Mouse (Mus musculus) embryonic facial prominence, embryonic 11.5 days (tissue): Measurements from ENCODE around the gene Gnaz. TPM values are rescaled to one million over a fixed set of nuclear protein-coding genes. Genes with fewer than 3 reads are reported as not detected.

Experiments
- ATAC-seq: fragments of 200-750 bp; cut with Nextera tagmentation; replicated peaks from 2 replicates; pipeline ENCODE4 v1.8.0; 2017; ENCODE audit warnings: low read depth; ENCODE audit not compliant: insufficient number of reproducible peaks, low FRiP score, low TSS enrichment
- DNase-seq: peaks from one replicate; pipeline ENCODE4 v3.0.0-alpha.2; 2015; ENCODE audit warnings: low spot score
- H3K27ac ChIP-seq: fragments of 300-500 bp; sonication (generic); replicated peaks from 2 replicates; pipeline ENCODE4 v1.5.1; 2014; ENCODE audit warnings: mild to moderate bottlenecking, low read depth, low read length, control low read depth
- H3K27me3 ChIP-seq: fragments of 300-500 bp; sonication (generic); 2 replicates; pipeline ENCODE4 v1.6.1; 2014; ENCODE audit warnings: mild to moderate bottlenecking, low read length, moderate library complexity, mixed read lengths; ENCODE audit not compliant: control insufficient read depth, insufficient read depth
- H3K36me3 ChIP-seq: fragments of 300-500 bp; sonication (generic); replicated peaks from 2 replicates; pipeline ENCODE4 v1.6.1; 2014; ENCODE audit warnings: low read depth, mild to moderate bottlenecking, low read length, moderate library complexity, mixed read lengths; ENCODE audit not compliant: control insufficient read depth, insufficient read depth
- H3K4me1 ChIP-seq: fragments of 300-500 bp; sonication (generic); 2 replicates; pipeline ENCODE4 v1.6.1; 2014; ENCODE audit warnings: low read length, mixed read lengths; ENCODE audit not compliant: control insufficient read depth, insufficient read depth
- H3K4me2 ChIP-seq: fragments of 300-500 bp; sonication (generic); 2 replicates; pipeline ENCODE4 v1.6.1; 2014; ENCODE audit warnings: low read depth, mild to moderate bottlenecking, control low read depth, low read length, moderate library complexity
- H3K4me3 ChIP-seq: fragments of 300-500 bp; sonication (generic); 2 replicates; pipeline ENCODE4 v1.5.1; 2014; ENCODE audit warnings: low read depth, low read length, control low read depth
- H3K9ac ChIP-seq: fragments of 300-500 bp; sonication (generic); replicated peaks from 2 replicates; pipeline ENCODE4 v1.6.1; 2014; ENCODE audit warnings: mild to moderate bottlenecking, control low read depth, low read length
- H3K9me3 ChIP-seq: fragments of 300-500 bp; sonication (generic); replicated peaks from 2 replicates; pipeline ENCODE4 v1.6.1; 2016; ENCODE audit warnings: mild to moderate bottlenecking, low read length, inconsistent platforms, mixed read lengths; ENCODE audit not compliant: control insufficient read depth
- WGBS: fragments of 180-500 bp; shearing (Covaris S2); extraction: QIAGEN DNeasy Blood & Tissue Kit; methylation state at CpG from one replicate; pipeline ENCODE4 v1.1.7; 2014; 5-methylcytosine and 5-hydroxymethylcytosine counted together
- polyA plus RNA-seq: library from polyadenylated mRNA; unstranded; fragments of >200 nt; fragmentation: Nextera tagmentation; extraction: Ambion mirVana; gene quantifications from 2 replicates; pipeline ENCODE4 v1.2.1, GENCODE M21; 2014

The Gnaz gene
- polyA plus RNA-seq, 1 experiment from 2014 or later: 4.7 TPM

GRCm38 (mm10) chr10:75020271-75020670 is 53.3 kb downstream of the Gnaz start:
- no peaks in the 10 kb centered on the region for H3K4me1 ChIP-seq
- H3K4me2 ChIP-seq: no peak overlapping the region
- no peak overlapping the region for H3K27ac ChIP-seq
- H3K4me3 ChIP-seq: no peak overlapping the region
- H3K9ac ChIP-seq: no peak overlapping the region
- WGBS: 86% methylated on average over 2 of the region's 2 CpGs
- H3K9me3 ChIP-seq: no peaks in the 10 kb centered on the region
- H3K36me3 ChIP-seq: no peaks in the 10 kb centered on the region
- no peaks in the 10 kb centered on the region for H3K27me3 ChIP-seq
- ATAC-seq: no peak
- DNase-seq: no peak

DNA sequence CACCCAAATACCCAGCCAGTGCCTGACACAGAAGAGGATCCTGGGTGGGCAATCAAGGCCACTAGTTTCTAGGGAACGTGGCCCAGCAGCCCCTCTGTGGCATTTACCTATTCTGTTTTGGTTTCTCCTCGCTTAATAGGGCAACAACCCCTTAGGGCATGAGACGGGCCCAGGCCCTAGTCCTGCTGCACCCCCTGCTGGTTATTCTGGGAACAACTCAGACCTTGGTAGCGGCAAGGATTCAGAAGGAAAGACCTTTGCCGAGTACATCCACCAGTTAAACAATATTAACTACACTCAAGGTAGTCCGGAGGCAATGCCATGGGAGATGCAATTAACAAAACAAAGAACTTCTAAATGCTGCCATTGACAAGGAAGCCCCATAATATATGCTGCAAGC is 54.2 kb downstream of the Gnaz start:
- H3K4me3 ChIP-seq: no peak overlapping the region
- H3K4me1 ChIP-seq: no peaks in the 10 kb centered on the region
- H3K4me2 ChIP-seq: no peak overlapping the region
- no peak overlapping the region for H3K27ac ChIP-seq
- H3K9me3 ChIP-seq: no peaks in the 10 kb centered on the region
- H3K27me3 ChIP-seq: no peaks in the 10 kb centered on the region
- DNase-seq: peak; percentile 84
- no peaks in the 10 kb centered on the region for H3K36me3 ChIP-seq
- 9% methylated on average over 6 of the region's 6 CpGs for WGBS
- ATAC-seq: no peak
- H3K9ac ChIP-seq: no peak overlapping the region

DNA sequence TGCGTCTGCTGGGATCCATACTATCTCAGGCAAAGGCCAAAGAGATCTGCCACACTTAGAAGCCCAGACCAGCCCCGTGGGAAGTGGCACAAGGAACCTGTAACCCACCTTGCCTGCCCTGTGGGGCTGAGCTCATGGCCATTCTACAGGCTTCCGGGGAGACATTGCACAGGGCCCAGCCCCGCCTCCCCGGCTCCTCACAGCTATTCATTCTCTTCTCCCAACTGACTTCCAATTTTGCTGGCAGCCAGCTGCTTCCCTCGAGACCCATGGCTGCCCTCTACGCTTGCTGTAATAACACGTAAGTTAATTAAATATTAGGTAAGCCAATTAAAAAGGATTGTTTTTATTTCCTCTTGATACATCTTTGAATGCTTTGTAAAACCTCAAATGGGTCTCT is 59.5 kb downstream of the Gnaz start:
- no peaks in the 10 kb centered on the region for H3K36me3 ChIP-seq
- ATAC-seq (no peak), DNase-seq (no peak)
- H3K9ac ChIP-seq: no peak overlapping the region
- H3K27me3 ChIP-seq: no peaks in the 10 kb centered on the region
- no peak overlapping the region for H3K4me3 ChIP-seq
- H3K4me1 ChIP-seq: no peaks in the 10 kb centered on the region
- no peak overlapping the region for H3K27ac ChIP-seq
- no peaks in the 10 kb centered on the region for H3K9me3 ChIP-seq
- WGBS: 63% methylated on average over 8 of the region's 8 CpGs
- no peak overlapping the region for H3K4me2 ChIP-seq

- H3K4me2 ChIP-seq: no peak overlapping the region
- 84% methylated on average over 8 of the region's 8 CpGs for WGBS
- no peaks in the 10 kb centered on the region for H3K27me3 ChIP-seq
Measured at GRCm38 (mm10) chr10:75028743-75029142, 61.8 kb downstream of the Gnaz start.

DNA sequence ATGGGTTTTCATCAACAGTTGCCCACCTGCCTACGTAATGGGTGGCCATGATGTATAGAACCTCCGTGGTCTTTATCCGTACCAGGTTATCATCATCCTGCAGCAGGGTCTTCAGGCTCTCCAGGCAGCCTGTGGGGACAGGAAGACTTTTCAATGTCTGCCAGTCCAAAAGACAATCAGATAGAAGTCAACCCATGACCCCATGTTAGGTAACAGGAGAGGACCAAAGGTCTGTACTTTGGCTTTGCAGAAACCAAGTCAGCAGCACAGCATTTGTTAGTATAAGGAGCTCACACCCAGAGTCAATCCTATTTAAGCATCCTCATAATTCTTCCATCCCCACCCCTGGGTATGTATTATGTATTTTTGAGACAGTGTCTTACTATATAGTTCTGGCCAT is 62.7 kb downstream of the Gnaz start:
- no peak for DNase-seq
- 91% methylated on average over 3 of the region's 3 CpGs for WGBS
- no peaks in the 10 kb centered on the region for H3K27me3 ChIP-seq
- no peak overlapping the region for H3K4me3 ChIP-seq
- ATAC-seq: no peak
- H3K4me2 ChIP-seq: no peak overlapping the region
- no peak overlapping the region for H3K27ac ChIP-seq
- no peak overlapping the region for H3K9ac ChIP-seq
- H3K9me3 ChIP-seq: no peaks in the 10 kb centered on the region
- no peaks in the 10 kb centered on the region for H3K4me1 ChIP-seq
- H3K36me3 ChIP-seq: no peaks in the 10 kb centered on the region

More at GRCm38 (mm10) chr10:75028743-75029142, 61.8 kb downstream of the Gnaz start:
- no peak overlapping the region for H3K9ac ChIP-seq
- H3K27ac ChIP-seq: no peak overlapping the region
- no peaks in the 10 kb centered on the region for H3K4me1 ChIP-seq
- no peak overlapping the region for H3K4me3 ChIP-seq
- ATAC-seq (no peak), DNase-seq (no peak)
- no peaks in the 10 kb centered on the region for H3K36me3 ChIP-seq
- no peaks in the 10 kb centered on the region for H3K9me3 ChIP-seq

GRCm38 (mm10) chr10:75030234-75030633 is 63.3 kb downstream of the Gnaz start:
- Histone ChIP-seq H3K27me3 (no peaks in the 10 kb centered on the region), H3K36me3 (no peaks in the 10 kb centered on the region), H3K4me3 (no peak overlapping the region), H3K27ac (no peak overlapping the region), H3K4me2 (no peak overlapping the region), H3K9ac (no peak overlapping the region), H3K4me1 (no peaks in the 10 kb centered on the region), H3K9me3 (no peaks in the 10 kb centered on the region)
- ATAC-seq: no peak
- WGBS: 75% methylated on average over 3 of the region's 3 CpGs
- DNase-seq: no peak

DNA sequence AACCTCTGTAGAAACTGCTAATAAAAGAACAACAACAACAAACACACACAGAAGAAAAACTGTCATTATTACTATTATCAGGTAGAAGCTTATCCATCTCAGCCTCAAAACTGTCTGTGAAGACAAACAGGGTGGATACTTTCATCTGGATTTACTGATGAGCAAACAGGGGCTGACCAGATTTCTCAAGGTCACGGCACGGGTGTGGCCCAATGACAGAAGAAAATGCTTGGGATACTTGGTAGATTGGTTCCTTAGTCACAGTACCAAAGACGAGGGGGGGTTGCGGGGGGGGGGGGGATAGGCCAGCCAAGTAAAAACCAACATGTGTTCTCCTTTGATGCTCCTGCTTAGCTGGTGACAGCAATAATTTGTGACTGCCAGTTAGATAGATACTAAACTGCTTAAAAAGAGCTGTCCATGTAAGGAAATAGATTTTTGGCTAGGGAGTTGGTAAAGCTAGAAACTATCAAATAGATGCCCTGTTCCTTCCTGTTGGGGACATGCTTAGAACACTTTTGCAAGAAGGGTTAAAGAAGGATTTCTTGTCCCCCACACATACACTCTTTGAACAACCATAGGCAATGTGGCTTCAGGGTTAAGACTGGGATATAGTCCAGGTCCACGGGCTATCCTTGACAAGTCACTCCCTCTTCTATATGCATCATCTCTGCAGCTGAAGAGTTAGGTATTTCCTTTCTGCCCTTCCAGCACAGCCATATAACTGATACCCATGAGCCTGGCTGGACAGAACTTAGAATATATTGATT is 64.6 kb downstream of the Gnaz start:
- no peak for DNase-seq
- no peak overlapping the region for H3K4me2 ChIP-seq

DNA sequence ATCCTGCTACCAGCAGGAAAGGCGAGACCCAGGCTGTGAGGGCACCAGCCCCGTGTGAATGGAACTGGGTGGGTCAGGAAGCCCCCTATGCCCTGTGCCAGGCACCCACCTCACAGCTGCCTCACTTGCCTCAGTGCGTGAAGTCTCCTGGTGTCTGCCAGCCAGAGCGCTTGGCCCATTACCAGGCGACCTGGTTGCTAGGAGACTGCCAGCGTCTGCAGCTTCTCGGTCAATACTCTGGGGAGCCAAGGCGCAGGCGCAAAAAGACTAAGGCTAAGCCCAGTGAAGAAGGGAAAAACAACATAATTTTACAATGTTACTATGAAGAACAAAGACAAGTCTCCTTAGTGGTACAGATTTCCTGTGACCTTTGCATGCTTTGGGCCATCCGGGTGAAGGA is 65.4 kb downstream of the Gnaz start, which contains the start of gene Rsph14:
Gene Rsph14, minus strand, starts transcription at position 192 of the 400 bp plus-strand sequence.
- Histone ChIP-seq H3K36me3 (no peaks in the 10 kb centered on the region), H3K4me3 (no peak within 1 kb of the TSS), H3K9me3 (no peaks in the 10 kb centered on the region), H3K4me1 (no peaks in the 10 kb centered on the region; the same call in 1 of the 2 replicates), H3K27ac (no peak within 1 kb of the TSS), H3K4me2 (no peak within 1 kb of the TSS), H3K27me3 (no peaks in the 10 kb centered on the region), H3K9ac (no peak within 1 kb of the TSS)
- WGBS: 25% methylated on average over 10 of the region's 10 CpGs
- ATAC-seq: 0 out of 2 replicates have a peak, but pooled peaks have one; percentile 4
- peak; percentile 80 for DNase-seq

More for the DNA sequence above, 64.6 kb downstream of the Gnaz start:
- no peaks in the 10 kb centered on the region for H3K4me1 ChIP-seq
- H3K36me3 ChIP-seq: no peaks in the 10 kb centered on the region
- no peak overlapping the region for H3K27ac ChIP-seq
- WGBS: 80% methylated on average over 5 of the region's 5 CpGs
- ATAC-seq: no peak
- H3K27me3 ChIP-seq: no peaks in the 10 kb centered on the region
- no peak overlapping the region for H3K9ac ChIP-seq
- H3K4me3 ChIP-seq: no peak overlapping the region
- H3K9me3 ChIP-seq: no peaks in the 10 kb centered on the region
